Mouse (Mus musculus): ENCODE data around the gene Car11.
A peak's percentile ranks its signal among the peaks of the same experiment; 100 is the strongest.

The Car11 gene

GRCm38 (mm10) chr7:45723301-45723700 lies 23.7 kb downstream of the Car11 start:
- DNase-seq (ENCODE audit: low spot score): no peak

- DNase-seq (ENCODE audit: low spot score): no peak
These were observed 24.1 kb downstream of the Car11 start for GRCm38 (mm10) chr7:45723781-45724180.

- no peak for DNase-seq (ENCODE audit: low spot score)
These were observed 25.5 kb downstream of the Car11 start for GRCm38 (mm10) chr7:45725151-45725550.

- DNase-seq (ENCODE audit: low spot score): no peak
These were observed 26.1 kb downstream of the Car11 start, which contains the start of gene Spaca4 for GRCm38 (mm10) chr7:45725713-45726112. Gene Spaca4 (minus strand): TSS chr7:45725813.

- no peak for DNase-seq (ENCODE audit: low spot score)
These were observed 26.8 kb downstream of the Car11 start for GRCm38 (mm10) chr7:45726419-45726818.

- no peak for DNase-seq (ENCODE audit: low spot score)
These were observed 28.0 kb downstream of the Car11 start for GRCm38 (mm10) chr7:45727625-45728024.

- DNase-seq (ENCODE audit: low spot score): no peak
These were observed 31.2 kb downstream of the Car11 start for GRCm38 (mm10) chr7:45730727-45731431.

GRCm38 (mm10) chr7:45733477-45733876 lies 33.8 kb downstream of the Car11 start:
- no peak for DNase-seq (ENCODE audit: low spot score)

- peak; percentile 90 for DNase-seq (ENCODE audit: low spot score)
These were observed 39.6 kb downstream of the Car11 start for GRCm38 (mm10) chr7:45739162-45739763.

- no peak for DNase-seq (ENCODE audit: low spot score)
These were observed 40.2 kb downstream of the Car11 start for GRCm38 (mm10) chr7:45739820-45740219.

- no peak for DNase-seq (ENCODE audit: low spot score)
These were observed 41.7 kb downstream of the Car11 start for GRCm38 (mm10) chr7:45741308-45741707.

- DNase-seq (ENCODE audit: low spot score): peak; percentile 53
These were observed 42.1 kb downstream of the Car11 start for GRCm38 (mm10) chr7:45741777-45742176.

- peak; percentile 84 for DNase-seq (ENCODE audit: low spot score)
These were observed 42.7 kb downstream of the Car11 start for GRCm38 (mm10) chr7:45742338-45742737.

GRCm38 (mm10) chr7:45744387-45744786 lies 44.7 kb downstream of the Car11 start:
- DNase-seq (ENCODE audit: low spot score): peak; percentile 88

GRCm38 (mm10) chr7:45746518-45746917 lies 46.9 kb downstream of the Car11 start:
- no peak for DNase-seq (ENCODE audit: low spot score)

GRCm38 (mm10) chr7:45747450-45747849 lies 47.8 kb downstream of the Car11 start:
- no peak for DNase-seq (ENCODE audit: low spot score)

- DNase-seq (ENCODE audit: low spot score): no peak
These were observed 48.5 kb downstream of the Car11 start for GRCm38 (mm10) chr7:45748110-45748509.

- no peak for DNase-seq (ENCODE audit: low spot score)
These were observed 49.8 kb downstream of the Car11 start for GRCm38 (mm10) chr7:45749401-45749800.

- no peak for DNase-seq (ENCODE audit: low spot score)
These were observed 50.5 kb downstream of the Car11 start for GRCm38 (mm10) chr7:45750162-45750561.
